Mouse (Mus musculus) frontal cortex, postnatal 36 days (tissue): ENCODE measurements around the gene Dnlz.
"Not testable (repeated sequence)": the region's sequence is repeated elsewhere in the genome, so short reads cannot be mapped to it uniquely, and the experiment has no call there.

Experiments
- DNase-seq, 2 experiments: peaks; one replicate each; pipeline ENCODE4 v3.0.0; 2022; ENCODE audit warnings: low spot score in 2 of 2

Dnlz gene

GRCm38 (mm10) chr2:26351358-26352290 lies at the start of gene Dnlz:
Gene Dnlz, minus strand, starts transcription at chr2:26352110.
- peak; percentile 93 to 95 for DNase-seq

GRCm38 (mm10) chr2:26401023-26401422 lies 49.1 kb upstream of the Dnlz start:
- no peak for DNase-seq

GRCm38 (mm10) chr2:26400296-26400695 lies 48.4 kb upstream of the Dnlz start:
- DNase-seq: no peak

- no peak for DNase-seq
Observed at GRCm38 (mm10) chr2:26399647-26400046, 47.7 kb upstream of the Dnlz start.

- no peak for DNase-seq
Observed at GRCm38 (mm10) chr2:26398978-26399377, 47.1 kb upstream of the Dnlz start.

- DNase-seq: no peak
Observed at GRCm38 (mm10) chr2:26391617-26392016, 39.7 kb upstream of the Dnlz start.

GRCm38 (mm10) chr2:26390954-26391353 lies 39.0 kb upstream of the Dnlz start:
- DNase-seq: no peak

- DNase-seq: peak; percentile 83 to 86
Observed at GRCm38 (mm10) chr2:26389154-26389690, 37.3 kb upstream of the Dnlz start, which contains the start of the genes Entr1 and Pmpca. Gene Entr1, minus strand, starts transcription at chr2:26389316. Gene Pmpca, plus strand, starts transcription at chr2:26389339.

GRCm38 (mm10) chr2:26388682-26389153 lies 36.8 kb upstream of the Dnlz start:
- no peak for DNase-seq

GRCm38 (mm10) chr2:26387713-26388112 lies 35.8 kb upstream of the Dnlz start:
- DNase-seq: no peak

- DNase-seq: not testable (repeated sequence)
Observed at GRCm38 (mm10) chr2:26380871-26381270, 29.0 kb upstream of the Dnlz start.

- DNase-seq: peak; percentile 84
Observed at GRCm38 (mm10) chr2:26380131-26380771, 28.3 kb upstream of the Dnlz start, which contains the start of gene Snapc4. Gene Snapc4, minus strand, starts transcription at chr2:26380653.

- DNase-seq: no peak
Observed at GRCm38 (mm10) chr2:26372396-26372795, 20.5 kb upstream of the Dnlz start.

GRCm38 (mm10) chr2:26368572-26368971 lies 16.7 kb upstream of the Dnlz start:
- DNase-seq: no peak

GRCm38 (mm10) chr2:26367911-26368310 lies 16.0 kb upstream of the Dnlz start:
- no peak for DNase-seq

- DNase-seq: no peak
Observed at GRCm38 (mm10) chr2:26364738-26365465, 13.0 kb upstream of the Dnlz start.

GRCm38 (mm10) chr2:26363481-26363880 lies 11.6 kb upstream of the Dnlz start:
- no peak for DNase-seq

- no peak for DNase-seq
Observed at GRCm38 (mm10) chr2:26362991-26363390, 11.1 kb upstream of the Dnlz start.

GRCm38 (mm10) chr2:26360772-26361171 lies 8.9 kb upstream of the Dnlz start, which contains the start of gene Card9:
Gene Card9, minus strand, starts transcription at chr2:26360918.
- no peak for DNase-seq

- DNase-seq: no peak
Observed at GRCm38 (mm10) chr2:26359983-26360382, 8.1 kb upstream of the Dnlz start.

- no peak for DNase-seq
Observed at GRCm38 (mm10) chr2:26358667-26359320, 6.9 kb upstream of the Dnlz start.
